Mouse (Mus musculus) 3134 (cell line): Measurements from ENCODE around the gene Rnf169.
"Not testable (repeated sequence)": the region's sequence is repeated elsewhere in the genome, so short reads cannot be mapped to it uniquely, and the experiment has no call there.

Experiments used
- DNase-seq: peaks from one replicate; pipeline ENCODE4 v3.0.0-alpha.2; 2011; ENCODE audit warnings: low spot score; ENCODE audit not compliant: insufficient read length; ENCODE audit errors: extremely low read depth

The Rnf169 gene

DNA sequence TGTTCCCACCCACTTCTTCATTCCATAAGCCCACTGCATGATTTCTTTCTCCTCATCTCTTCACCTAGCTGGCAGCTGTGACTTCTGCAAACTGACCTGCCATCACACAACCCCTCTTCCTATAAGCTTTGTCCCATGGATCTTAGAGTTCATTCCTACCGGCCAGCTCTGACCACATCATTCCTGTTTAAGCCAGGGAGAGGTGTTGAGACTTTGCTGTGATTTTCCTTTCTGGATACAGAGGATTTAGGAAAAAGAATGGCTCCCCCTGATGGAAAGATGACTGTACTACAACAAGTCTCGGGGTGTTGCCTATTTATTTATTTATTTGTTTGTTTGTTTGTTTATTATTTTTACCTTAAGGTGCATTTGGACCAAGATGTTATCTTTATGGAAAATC, 1.1 kb upstream of the Rnf169 start:
- peak; percentile 19 for DNase-seq

DNA sequence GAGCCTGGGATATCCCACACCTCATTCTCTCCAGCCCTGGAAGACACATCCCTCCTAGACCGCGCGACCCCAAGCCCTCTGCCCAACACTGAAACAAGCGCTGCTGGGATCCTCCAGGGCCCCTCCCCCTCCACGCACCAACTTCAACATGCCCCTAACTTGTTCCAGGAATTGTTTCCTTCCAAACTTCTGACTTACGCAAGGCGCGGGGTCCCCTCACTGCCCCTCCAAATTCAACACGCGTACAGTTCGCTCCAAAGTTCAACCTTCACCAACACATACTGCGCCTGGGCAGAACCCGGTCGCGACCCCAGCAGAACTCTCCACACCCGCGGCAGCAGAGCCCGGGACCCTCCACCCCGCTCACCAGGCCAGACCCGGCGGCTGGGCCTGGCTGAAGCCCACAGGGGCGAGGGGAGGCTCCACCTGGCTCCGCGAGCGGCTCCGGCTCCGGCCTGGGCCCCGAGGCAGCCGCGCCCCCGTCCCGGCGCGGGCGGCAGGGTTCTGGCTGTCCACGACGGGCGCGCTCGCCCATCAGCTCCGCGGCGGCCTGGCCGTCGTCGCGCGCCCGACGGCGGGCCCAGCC, 609 bp downstream of the Rnf169 start:
- DNase-seq: peak; percentile 57

DNA sequence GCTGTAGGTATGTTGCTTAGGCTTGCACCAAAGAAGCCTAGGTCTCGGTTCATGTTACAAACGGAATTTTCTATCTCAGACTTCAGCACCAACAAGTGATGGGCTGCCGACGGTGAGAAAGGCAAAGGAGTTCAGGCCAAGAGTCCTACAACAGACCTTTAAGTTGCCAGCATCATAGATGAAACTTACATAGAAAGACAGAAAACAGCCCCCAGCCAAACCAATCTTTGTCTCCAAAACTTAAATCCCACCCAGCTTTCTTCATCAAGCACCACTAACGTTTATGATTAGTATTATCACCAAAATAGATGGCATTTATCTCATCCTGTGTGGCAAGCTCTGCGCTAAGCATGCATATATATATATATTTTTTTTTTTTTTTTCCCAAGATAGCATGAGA, 1.2 kb downstream of the Rnf169 start:
- DNase-seq: no peak

DNA sequence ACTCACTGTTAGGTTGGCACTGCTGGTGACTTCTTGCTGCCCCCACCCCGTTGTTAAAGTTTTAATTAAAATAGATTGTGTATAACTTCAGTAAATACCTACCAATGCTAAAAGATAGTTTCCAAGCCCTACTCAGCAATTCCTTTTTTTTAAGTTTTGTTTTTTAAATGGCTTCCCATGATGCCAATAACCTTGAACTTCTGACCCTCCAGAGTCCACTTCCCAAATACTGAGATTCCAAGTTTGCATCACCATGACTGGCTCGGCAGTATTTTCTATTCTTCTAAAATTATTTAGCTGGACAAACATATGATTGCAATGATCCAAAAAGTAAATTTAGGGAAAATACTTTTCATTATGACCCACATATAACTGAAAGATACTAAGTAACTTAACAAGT, 2.2 kb downstream of the Rnf169 start:
- DNase-seq: no peak

DNA sequence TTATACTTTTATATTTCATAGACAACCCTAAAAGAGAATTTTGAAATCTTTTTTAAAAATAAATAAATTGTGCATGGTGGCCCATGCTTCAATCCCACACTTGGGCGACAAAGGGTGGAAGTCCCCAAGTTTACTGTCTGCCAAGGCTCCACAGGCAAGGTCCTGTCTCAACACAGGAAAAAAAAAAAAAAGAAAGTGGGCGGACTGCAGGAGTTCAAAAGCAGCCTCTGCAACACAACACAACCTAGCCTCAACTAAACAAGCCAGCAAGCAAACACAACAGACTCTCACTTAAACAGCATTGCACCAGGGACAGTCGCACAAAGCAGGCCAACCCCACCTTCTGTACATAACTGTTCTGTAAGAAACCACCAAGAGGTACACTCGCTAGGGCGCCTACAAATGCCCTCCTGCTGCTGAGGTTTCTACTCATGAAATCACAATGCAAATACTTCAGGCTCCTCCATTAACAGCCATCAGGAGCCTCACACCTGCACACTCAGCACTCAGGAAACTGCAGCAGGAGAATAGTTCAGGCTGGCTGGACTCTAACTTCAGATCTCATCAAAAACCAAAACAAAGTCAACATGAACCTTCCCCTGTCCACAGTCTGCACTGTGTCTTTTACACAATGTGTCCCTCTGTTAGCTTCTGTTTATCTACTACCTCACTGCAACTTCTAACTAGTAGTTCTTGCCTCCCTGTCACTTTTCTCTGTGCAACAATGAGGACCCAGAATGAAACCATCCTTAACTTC, 4.3 kb downstream of the Rnf169 start:
- DNase-seq: no peak

DNA sequence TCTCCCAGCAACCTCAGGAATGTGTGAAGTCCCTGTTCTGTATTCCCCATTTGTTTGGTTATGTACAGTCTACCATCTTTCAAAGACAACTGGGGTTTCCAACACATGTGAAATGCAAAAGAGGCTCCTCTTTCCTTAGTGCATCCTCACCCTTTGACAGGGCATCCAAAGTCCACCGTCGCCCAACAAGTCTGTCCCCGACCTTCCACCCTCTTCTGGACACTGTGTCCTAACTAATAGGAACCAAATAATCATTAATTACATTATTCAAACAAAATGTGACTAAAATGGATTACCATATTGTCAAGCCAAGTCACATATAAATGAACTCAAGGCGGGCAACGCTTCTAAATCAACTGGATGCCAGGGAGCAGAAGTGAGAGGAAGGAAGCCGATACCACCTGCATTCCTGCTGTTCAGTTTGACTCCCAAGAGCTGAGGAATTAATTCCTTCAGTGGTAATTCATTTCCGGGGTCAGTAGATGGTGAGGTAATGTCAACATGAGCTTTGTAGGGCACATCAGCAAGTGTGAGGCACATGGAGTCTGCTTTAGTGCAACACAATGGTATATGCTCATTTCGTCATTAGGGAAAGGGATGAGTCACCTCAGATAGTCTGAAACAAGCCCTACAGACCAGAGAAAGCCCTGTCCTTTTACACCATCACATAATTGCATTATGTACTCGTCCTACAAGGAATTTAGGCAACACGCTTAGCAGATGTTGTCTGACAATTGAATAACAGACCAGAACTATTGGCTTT, 5.9 kb downstream of the Rnf169 start:
- DNase-seq: no peak

DNA sequence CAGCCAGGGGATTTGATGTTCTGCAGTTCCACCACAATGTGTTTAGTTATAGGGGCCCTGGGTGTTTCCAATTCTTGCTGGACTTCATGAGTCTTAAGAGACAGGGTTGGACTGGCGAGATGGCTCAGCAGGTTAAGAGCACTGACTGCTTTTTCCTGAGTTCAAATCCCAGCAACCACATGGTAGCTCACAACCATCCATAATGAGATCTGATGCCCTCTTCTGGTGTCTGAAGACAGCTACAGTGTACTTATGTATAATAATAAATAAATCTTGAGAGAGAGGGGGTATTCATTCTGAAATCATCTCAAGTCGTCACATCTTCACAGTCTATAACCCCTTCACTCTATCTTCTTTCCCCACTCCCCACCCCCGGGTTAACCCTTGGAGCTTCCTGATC, 7.3 kb downstream of the Rnf169 start:
- not testable (repeated sequence) for DNase-seq

GRCm38 (mm10) chr7:99971926-99972325, 8.3 kb downstream of the Rnf169 start:
- DNase-seq: no peak

- no peak for DNase-seq
These were observed 11.1 kb downstream of the Rnf169 start for GRCm38 (mm10) chr7:99969151-99969550.

DNA sequence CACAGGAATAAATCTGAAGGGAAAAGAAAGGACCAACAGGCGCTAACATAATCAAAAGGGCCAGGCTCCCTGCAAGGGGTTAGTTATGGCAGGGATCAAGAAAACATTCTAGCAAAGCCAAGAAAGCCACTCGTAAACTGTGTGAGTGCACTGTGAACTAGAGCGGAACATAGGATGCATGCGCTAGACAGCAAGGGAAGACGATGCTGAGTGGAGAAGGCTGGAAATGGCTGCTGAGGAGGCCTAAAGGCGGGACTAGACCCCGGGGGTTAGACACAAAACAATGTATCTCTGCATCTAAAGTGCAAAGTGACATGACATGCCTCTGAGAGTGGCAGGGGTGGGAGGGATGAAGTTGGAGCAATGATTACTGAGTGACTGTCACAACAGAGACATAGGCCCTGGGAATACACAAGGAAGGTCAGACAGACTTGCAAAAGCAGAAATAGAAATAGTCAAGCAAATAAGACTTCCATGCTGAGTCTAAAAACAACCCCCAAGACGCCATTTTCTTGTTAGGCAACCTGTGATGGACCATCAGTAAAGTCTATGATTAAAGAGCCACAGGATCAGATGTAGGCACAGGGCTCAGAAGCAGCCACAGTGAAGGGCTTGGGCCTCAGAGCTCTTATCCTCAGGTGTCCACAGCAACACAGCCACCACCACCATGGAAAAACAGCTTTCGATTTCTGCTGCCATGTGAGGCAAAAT, 14.1 kb downstream of the Rnf169 start:
- no peak for DNase-seq

DNA sequence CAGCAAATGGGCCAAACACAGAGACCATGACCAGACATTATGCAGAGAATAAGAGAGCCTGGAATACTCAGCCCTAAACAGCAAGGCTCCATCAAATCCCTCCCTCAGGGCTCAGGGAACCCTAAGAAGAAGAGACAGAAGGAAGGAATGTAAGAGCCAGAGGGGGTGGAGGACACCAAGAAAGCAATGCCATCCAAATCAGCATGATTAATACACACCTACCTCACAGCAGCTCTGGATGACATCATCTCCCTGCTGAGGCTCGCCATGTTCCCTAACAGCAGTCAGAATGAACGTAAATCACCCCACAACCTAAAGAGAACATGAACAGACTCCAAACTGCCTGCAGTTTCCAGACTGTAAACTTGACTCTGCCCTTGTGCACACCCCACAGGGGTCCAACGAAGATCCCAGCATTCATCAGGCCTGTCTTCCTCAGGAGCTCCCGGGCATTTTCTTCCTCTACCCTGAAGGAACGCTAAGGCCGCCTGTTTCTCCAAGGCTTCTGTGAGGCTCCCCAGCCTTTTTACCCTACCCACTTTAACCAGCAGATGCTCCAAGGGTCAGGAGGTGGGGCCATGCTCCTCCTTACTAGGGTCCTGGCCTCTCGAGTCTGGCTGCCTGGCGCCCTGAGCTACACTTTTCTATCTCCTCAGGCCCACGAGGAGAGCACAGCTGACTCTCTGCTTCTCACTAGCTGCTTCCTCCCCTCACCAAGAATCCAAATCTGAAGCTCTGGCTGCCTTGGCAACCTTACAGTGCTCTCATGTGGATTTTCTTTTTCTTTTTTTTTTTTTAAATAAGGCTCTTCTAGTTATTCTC, 15.0 kb downstream of the Rnf169 start:
- DNase-seq: no peak

DNA sequence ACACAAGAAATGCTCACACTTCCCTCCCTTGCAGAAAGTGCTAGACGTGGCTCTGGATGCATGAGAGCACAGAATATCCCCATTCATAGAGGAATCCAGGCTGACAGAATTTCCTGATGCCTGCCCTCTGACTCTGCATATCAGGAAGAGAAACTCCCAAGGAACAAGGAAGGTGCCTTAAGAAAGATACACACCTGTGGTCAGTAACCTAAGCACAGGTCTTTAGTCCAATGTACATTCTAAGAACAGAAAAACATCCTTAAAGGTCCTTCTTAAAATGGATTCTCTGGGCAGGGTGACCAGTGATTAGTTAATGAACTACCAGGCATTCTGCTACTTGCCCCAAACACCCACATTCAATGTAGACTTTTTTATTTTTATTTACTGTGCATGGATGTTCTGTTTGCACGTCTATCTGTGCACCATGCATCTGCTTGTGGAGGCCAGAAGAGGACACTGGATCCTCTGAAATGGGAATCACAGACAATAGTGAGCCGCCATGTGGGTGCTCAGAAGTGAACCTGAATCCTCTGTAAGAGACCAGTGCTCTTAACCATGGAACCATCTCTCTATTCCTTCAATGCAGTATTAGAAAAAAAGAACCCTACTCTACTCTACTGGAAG, 16.9 kb downstream of the Rnf169 start:
- no peak for DNase-seq

- no peak for DNase-seq
These were observed 17.6 kb downstream of the Rnf169 start for GRCm38 (mm10) chr7:99962536-99963236.

- DNase-seq: no peak
These were observed 18.7 kb downstream of the Rnf169 start for GRCm38 (mm10) chr7:99961518-99961917.

GRCm38 (mm10) chr7:99960571-99960970, 19.7 kb downstream of the Rnf169 start:
- DNase-seq: not testable (repeated sequence)

GRCm38 (mm10) chr7:99957226-99957965, 22.9 kb downstream of the Rnf169 start:
- no peak for DNase-seq

GRCm38 (mm10) chr7:99956095-99956494, 24.2 kb downstream of the Rnf169 start:
- DNase-seq: no peak

GRCm38 (mm10) chr7:99954212-99954611, 26.0 kb downstream of the Rnf169 start:
- no peak for DNase-seq
